Mouse (Mus musculus) kidney, postnatal 10 days (tissue): ENCODE measurements around the gene Siah3.
"Not testable (repeated sequence)": the region's sequence is repeated elsewhere in the genome, so short reads cannot be mapped to it uniquely, and the experiment has no call there.

Experiments used
- DNase-seq: peaks from one replicate; pipeline ENCODE4 v3.0.0; 2021; ENCODE audit warnings: mixed read lengths

Gene Siah3

DNA sequence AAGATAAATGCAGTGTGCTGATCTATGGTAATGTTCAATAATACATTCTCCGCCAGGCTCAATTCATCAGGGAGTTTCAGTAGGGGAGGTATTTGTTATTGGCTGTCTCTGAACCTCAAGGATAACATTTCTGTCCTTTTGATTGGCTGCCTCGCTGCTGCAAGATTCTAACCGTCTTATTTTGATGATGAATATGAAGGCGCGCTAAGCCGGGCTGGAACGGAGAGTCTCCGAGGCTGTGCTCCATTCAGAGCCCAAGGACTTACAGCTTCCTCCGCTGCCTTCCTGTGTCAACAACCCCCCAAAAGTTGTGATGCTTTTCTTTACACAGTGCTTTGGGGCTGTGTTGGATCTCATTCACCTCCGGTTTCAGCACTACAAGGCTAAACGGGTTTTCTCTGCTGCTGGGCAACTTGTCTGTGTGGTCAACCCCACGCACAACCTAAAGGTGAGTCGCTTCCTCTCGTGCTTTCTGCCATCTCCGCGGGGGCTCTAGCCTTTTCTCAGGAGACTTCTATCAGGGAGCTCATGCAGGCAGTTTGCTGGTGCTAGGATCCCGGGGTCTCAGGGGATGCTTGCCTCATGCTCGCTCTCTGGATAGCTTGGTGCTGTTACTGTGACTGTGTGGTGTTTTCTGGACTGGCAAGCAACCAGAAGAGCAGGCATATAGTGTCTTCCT is at the start of gene Siah3:
TSS of gene Siah3 (plus strand) at position 240 of the 679 bp plus-strand sequence.
- DNase-seq = no peak

DNA sequence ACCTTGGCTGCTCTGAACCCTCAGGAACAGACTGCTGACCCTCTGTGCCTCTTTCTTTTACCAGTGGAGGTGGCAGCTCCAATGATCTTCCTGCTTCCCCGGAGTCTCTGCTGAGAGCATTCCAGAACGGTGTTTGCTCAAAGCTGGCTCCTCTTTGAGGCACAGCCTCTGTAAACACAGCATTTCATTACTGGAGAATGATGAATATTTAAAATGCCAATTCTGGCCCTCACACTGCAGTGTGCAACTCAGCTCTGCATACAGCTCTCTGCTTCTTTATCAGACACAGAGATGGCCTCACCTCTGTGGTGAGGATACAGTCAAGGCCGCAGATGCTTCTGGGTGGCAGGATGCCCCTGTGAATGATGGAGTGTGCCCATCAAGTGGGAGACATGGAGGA is 46.0 kb upstream of the Siah3 start:
- DNase-seq = no peak

DNA sequence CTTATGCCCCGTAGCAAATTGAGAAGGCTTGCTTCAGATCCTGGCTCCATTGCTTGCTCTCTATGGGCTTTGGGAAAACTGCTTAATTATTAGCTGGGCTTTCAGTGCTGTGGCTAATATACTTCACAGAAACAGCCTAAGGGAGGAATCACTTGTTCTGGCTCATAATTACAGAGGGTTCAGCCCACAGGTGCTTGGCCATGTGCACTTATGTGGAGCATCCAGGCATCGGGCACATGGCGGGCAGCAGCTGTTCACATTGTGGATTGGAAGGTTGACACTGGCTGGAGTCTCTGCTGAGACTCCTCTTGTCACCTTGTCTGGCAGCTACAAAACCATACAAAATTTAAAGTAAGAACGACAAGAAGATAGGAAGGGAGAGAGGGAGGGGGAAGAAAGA is 45.4 kb upstream of the Siah3 start:
- no peak for DNase-seq

DNA sequence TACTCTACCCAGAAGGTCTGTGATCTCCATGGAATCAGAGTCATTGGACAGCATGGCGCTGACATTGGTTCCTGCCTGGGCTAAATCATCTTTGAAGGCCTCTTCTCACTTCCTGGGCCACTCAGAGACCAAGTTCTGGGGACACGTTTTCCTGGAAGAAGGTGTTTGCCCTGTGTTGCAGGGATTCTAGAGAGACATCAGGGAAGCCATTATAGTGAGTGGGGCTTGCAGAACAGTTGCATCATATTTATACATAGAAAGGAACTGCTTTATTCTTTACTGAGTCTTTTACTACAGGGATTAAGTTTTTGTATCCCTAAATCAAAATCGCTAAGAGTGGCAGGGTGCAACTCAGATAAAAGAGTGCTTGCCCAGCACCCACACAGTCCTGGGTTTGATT is 37.1 kb upstream of the Siah3 start:
- DNase-seq = no peak

DNA sequence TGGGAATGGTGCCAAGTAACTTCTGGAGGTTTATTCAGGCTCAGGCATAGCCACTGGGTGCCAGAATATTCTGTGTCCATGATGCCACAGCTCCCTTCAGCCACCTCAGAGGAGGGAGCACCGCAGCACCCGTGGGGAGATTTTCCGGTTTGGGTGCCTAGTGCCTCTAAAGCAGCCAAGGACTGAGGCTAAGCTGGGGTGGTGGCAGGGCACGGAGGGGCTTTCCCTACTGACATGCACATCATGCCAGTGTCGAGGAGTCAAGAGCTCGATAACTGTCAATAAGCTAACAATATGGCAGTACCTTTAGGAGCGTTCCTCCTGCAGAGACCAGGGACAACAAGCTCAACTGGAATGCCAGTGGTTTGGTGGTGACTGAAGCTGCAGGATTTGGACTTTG is 35.9 kb upstream of the Siah3 start:
- DNase-seq = no peak

DNA sequence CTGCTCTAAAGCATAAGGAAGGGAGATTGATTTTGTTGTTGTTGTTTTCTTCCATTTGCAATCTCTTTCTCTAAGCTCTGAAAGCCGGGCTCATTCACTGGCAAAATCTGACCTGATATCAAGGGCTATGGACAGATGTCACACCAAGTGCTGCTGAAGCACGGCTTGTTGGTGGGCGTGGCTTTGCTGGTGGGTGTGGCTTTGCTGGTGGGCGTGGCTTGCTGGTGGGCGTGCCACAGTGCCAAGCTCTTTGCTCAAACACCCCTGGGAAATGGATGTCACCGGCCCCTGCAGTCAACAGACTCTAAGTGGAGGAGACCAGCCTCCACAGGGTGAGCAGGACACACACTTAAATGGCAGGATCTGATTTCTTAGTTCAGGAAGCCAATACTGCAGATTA is 35.0 kb upstream of the Siah3 start:
- no peak for DNase-seq

DNA sequence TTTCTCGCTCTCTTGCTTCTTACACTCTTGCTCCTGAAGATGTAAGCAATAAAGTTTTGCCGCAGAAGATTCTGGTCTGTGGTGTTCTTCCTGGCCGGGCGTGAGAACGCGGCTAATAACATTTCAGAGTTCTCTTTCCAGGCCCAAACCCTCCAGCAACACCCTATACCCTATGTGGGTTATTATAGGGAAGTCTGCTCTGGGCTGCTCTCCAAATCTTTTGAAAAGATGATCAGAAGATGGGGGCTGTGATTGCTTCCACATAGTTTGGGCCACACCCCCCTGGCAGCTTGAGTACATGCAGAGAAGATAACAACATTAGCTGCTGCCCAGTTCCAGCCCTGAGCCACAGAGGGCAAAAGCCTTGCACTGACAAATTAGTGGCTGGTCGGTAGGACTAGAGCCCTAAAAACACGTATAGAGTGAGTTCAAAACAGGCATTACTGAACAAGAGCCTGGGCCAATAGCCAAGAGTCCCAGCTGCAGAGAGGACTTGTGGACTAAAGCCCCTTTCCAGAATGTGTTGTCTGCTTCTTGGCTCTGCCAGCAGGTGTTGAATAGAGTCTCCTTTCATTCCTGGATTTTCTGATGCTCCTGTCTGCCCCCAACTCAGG is 24.5 kb upstream of the Siah3 start:
- DNase-seq = peak; percentile 11

DNA sequence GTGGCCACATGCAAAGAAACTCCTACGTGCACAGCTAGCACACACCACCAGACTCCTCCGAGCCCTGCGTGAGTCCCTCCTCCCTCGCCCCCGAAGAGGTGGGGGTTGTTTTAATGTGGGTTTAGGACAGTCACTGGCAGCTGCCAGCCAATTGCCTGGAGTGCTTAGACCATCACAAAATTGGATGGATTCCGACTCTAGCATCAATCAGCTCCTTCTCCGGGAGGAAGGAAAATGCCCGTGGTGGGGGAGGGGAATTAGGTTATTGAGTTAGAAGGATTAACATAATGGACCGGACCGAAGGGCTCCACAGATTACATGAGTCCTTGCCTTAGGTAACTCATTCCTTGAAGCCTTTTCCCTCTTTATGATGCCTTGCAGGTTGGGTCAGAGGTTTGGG is 22.9 kb upstream of the Siah3 start:
- no peak for DNase-seq

DNA sequence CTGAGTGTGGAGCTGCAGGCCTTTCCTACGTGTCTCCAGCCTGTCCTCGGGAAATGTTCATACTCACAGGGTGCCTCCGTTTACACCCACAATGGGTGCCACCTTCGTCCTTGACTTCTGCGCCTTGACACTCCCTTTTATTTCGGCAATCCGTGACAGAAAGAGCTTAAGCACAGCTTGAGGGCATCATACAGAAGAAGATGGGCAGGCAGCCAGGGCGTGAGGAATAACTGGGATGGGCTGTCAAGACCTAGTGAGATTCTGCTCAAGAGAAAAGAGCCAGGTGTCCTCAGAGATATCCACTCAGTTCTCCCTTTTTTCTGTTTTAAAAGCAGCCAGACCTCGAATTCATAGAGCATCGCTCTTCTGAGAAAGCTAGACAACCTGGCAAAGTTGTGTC is 21.2 kb upstream of the Siah3 start:
- DNase-seq = no peak

DNA sequence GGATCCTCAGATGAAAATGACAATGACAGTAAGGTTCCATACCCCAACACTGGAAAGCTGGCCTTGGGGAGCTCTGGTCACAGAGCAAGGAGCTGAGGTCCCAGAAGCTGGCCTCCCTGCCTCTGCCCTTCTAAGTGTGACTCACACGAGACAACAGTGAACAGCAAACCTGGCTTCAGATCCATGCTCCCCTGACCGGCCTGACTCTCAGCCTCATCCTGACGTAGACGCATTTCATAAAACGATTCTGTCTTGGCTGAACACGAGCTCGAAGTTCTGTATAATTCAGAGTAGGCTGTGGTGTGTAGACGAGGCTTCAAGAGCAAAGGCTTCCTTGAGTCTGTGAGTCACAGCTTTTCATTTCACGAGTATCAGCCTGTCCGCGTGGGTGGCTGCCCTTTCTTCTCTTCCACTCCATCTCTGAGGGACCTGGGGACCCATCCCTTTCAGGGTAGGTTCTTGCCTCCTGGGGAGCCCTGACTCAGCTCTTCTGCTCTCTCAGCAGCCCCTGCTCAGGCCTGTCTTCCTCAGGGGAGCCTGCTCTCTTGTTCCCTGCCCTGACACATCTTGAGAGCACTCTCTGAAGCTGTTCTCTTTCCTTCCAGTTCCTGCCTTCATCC is 11.2 kb upstream of the Siah3 start:
- no peak for DNase-seq

DNA sequence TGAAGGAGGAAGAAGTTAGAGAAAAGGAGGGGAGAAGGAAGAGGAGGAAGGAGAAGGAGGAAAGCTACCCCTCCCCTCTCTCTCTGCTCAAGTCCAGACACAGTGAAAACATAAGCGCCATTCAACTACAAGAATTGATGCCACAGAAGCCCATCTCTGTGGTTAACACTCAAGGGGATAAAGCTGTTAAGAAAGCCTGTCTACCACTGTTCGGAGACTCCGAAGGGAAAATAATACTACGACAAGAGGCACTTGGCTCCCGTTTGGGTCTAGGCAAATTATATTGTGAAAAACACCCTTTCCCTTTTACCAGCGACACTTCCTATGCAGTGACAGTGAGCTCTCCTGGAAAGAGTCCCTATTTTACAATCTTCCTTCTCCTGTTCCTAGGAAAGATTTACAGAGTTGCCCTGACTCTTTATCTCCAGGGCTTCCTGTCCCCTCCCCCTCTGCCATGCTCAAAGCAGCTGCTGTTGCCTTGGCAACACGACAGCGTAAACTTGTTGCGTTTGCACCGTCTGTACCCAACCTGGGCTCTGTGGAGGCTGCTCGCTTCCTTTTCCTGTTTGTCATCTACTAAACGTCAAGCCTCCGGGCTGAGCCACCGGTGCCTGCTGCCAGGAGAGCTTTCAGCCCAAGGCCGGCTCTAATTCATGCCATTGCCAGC is 10.4 kb upstream of the Siah3 start:
- DNase-seq = peak; percentile 85

DNA sequence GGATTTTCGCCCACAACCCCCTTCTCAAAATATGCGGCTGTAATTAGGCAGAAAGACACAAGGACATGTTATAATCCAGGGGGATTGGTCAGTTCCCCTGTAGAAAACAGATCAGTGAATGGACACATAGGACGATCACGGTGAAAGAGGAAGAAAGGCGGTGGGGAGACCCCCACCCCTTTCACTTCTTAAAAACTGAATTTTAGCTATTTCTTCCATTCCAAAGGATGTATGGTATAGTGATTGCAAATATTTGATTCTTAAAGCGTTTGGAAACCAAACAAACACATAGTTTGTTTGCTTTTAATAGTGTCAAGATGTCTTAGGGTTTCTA is 9.9 kb upstream of the Siah3 start:
- DNase-seq = no peak

DNA sequence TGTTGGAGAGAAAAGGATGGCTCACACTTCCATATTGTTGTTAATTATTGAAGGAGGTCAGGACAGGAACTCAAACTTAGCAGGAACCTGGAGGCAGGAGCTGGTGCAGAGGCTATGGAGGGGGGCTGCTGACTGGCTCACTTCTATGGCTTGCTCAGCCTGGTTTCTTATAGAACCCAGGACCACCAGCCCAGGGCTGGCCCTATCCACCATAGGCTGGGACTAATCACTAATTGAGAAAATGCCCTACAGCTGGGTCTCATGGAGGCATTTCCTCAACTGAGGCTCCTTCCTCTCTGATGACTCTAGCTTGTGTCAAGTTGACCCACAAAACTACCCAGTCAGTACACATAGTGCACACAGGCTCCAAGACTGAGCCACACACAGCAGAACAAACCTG is 9.5 kb upstream of the Siah3 start:
- DNase-seq = not testable (repeated sequence)

DNA sequence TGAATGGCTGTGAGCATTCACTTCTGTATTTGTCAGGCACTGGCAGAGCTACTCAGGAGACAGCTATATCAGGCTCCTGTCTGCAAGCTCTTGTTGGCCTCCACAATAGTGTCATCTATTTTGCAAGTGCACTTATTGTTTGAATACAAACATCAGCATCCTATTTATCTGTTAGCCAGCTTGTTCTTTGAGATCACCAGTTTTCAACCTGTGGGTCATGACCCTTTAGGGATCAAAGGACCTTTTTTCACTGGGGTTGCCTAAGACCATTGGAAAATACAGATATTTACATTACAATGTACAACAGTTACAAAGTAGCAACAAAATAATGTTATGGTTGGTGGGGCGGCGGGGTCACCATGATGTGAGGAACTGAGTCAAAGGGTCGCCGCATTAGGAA is 1.9 kb upstream of the Siah3 start:
- no peak for DNase-seq

DNA sequence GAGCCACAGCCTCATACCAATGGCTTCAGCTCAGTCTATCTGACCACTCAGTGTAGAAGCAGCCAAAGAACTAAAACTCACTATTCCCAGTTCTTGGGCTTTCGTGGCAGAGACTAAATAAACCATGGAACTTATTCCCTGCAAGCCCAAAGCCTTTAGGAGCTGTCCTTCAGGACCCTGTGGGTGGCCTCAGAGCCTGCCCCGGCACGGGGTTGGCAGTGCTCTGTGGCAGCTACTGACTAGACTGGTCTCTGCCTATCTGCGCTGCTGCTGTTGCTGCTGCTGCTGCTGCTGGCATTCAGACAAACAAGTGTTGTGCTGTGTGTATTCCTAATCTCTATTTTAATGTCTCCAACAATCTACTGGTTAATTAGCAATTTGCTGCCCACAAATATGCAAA is 1.1 kb upstream of the Siah3 start:
- DNase-seq = peak; percentile 53

DNA sequence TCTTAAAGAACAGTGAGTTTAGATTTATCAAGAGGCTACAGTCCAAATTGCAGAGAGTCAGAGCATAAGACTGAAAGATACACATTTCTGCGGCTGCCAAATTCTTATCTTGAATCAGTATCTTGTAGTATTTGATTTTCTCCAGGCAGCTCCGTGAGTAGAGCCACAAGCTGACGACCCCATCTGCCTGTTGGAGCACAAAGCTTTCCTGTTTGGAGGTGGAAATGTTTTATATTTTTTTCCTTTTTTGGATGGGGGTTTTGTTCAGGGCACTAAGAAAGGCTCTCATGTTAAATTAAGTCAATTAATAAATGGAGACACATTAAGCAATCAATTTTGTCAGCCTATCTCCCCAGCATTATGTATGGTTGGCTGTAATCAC is 430 bp upstream of the Siah3 start:
- DNase-seq = no peak

DNA sequence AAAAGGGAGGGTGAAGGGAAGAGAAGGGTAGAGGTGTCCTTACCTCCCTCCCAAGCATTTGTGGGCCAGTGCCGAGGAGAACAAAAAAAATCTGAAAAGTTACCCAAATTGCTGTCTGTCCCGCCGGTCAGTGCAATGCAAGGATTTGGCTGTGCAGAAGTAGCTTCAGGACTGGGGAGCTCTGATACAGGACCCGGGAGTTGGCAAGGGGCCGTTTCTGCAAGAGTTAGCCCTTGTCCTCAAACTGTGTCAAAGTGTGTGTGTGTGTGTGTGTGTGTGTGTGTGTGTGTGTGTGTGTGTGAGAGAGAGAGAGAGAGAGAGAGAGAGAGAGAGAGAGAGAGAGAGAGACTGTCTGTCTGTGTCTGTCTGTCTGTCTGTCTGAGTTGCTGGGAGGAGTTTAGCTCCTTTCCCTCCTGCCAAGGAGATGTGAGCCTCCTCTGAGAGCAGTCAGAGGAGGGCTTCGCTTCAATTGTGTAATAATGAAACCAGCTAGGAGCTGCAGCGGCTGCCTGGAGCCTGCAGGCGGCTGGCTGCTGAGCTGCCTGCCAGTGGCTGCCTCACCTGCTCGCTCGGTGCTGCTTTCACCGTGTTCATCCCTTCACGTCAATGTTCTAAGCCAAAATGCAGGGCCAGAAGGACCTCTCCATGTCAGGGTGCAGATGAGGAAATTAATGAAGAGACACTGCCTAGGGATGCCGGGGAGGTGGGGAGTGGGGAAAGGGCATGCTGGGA is 873 bp downstream of the Siah3 start:
- DNase-seq = peak; percentile 54

DNA sequence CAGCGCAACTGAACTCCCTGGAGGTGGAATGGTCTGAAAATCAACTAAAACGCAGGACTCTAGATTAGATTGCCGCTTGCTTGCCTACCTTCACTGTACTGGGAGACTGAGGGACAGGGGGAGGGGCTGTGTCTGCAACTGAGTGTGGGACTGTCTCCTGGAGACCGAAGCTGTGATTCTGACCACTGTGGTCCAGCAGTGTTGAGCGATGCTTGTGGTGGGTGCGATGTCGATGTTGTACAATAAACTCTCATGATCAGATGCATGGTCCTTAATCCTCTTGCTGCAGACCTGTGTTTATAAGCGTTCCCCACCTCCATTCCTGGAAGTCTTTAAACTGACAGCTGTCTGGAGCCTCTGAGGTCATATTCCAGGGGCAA is 1.4 kb downstream of the Siah3 start:
- DNase-seq = no peak

DNA sequence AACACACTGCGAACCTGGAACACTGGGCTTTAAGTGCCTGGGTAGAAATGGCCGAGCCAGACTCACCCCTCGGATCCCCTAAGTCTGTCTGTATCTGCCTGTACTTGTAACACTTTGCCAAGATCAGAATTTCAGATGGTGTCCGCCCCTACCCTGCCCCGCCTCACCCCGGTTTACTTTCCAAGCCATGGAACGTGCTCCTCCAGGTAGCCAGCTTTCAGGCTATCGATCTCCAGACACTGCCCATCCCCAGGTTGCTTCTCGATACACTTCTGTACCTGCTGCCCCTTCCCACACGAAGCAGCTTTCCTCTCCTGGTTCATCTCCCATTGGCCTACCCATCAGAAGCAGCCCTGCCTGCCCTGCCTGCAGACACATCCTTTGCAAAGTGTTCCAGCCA is 3.6 kb downstream of the Siah3 start:
- no peak for DNase-seq

DNA sequence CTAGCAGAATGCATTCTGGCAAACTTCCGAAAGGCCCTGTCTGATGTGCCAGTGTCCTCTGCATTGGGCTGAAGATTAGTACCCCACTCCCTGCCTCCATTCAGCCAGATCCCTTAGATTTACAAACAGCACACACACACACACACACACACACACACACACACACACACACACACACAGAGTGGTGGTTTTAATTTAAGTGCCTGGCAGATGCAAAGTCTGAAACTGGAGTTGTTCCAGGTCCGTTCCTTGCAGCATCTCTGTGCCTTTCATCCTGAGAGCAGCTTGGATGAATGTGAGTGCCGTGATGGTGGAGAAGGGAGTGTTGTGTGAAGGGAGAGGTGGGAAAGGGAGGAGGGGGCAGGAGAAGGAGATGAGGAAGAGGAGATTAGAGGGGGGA is 4.2 kb downstream of the Siah3 start:
- no peak for DNase-seq

DNA sequence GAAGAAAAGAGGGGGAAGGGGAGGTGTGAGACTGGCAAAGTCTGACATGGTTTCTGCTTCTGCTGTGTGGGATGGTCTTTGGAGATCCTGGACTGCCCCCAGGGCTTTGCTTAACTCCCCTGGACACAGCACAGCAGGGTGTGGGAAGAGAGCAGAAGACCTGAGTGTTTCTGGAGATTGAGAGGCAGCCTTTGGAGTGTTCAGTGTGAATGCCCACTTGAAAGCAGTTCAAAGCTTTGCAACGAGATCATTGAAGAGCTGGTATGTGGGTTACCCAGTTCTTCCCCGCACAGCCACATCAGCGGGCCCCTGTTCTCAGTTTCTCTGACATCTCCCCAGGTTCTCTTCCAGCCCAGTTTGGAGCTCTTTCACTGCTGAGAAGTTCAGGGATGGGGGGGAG is 4.7 kb downstream of the Siah3 start:
- DNase-seq = no peak

DNA sequence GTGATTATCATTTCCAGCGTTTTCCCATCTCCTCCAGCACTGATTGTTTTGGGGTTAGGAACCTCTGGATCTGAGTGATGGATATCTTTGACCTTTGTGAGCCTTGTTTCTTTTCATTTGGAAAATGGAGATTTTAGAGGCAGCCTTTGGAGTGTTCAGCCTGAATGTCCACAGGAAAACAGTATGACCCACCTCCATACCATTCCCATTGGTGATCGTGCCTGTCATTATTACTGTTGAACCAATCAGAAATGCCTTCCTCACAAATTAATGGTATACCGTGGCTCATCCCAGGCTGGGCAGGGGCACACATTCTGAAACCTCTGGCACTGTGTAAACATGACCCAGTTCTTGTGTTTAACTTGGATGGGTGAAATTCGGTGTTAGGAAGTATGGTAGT is 6.0 kb downstream of the Siah3 start:
- no peak for DNase-seq

DNA sequence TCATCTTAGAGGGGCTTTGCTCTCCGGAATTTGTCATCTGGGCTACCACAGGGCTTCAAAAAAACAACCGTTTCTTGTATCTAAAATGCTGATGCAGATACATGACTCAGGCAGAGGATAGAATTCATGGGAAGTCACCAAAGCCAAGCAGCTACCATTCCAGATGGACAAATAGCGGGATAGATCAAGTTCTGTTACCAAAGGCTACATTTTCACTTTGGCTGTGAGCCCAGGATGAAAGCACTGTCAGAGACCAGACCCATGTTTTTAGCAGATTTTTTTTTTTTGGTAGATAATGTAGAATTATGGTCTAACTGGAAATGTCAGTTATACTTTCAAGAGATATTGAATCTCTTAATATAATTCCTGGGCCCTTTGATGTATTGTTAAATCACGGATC is 7.4 kb downstream of the Siah3 start:
- DNase-seq = no peak

DNA sequence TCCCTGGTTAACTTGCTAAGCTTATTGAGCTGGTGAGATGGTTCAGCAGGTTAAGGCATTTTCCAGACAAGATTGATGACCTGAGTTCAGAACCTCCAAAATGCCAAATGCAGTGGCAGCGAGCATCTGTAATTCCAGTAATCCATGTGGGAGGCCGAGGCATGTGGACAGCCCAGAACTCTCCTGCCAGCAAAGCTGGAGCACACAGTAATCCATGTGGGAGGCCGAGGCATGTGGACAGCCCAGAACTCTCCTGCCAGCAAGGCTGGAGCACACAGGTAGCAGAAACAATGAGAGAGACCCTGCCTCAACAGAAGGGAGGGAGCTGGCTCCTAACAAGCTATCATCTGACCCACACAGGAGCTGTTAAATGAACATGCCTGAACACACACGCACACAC is 13.2 kb downstream of the Siah3 start:
- no peak for DNase-seq
